Mouse (Mus musculus) E14TG2a.4 (cell line): ENCODE results near the gene Tbc1d16.
"Not testable (repeated sequence)": the region's sequence is repeated elsewhere in the genome, so short reads cannot be mapped to it uniquely, and the experiment has no call there.

ENCODE experiments used
- CTCF ChIP-seq: conservative IDR thresholded peaks from 2 replicates; pipeline ENCODE4 v1.5.1; 2014; ENCODE audit warnings: low read length
- NANOG ChIP-seq: IDR thresholded peaks from 2 replicates; pipeline ENCODE4 v1.6.1; 2014; ENCODE audit warnings: borderline replicate concordance, low read length, mixed read lengths

- TF ChIP-seq CTCF, NANOG: not testable (repeated sequence)
Observed at GRCm38 (mm10) chr11:119256557-119256956, 28.3 kb upstream of the Tbc1d16 start.
